Mouse (Mus musculus) forebrain, embryonic 14.5 days (tissue): ENCODE data around the gene Mindy4. TPM values are rescaled to one million over a fixed set of nuclear protein-coding genes. Genes with fewer than 3 reads are reported as not detected.
"Not testable (repeated sequence)": the region's sequence is repeated elsewhere in the genome, so short reads cannot be mapped to it uniquely, and the experiment has no call there.

Experiments used
- ATAC-seq: fragments of 200-750 bp; cut with Nextera tagmentation; 2 replicates; pipeline ENCODE4 v1.8.0; 2017; ENCODE audit warnings: mild to moderate bottlenecking, moderate library complexity
- DNase-seq: peaks from one replicate; pipeline ENCODE4 v3.0.0-alpha.2; 2015; ENCODE audit warnings: low spot score
- H3K27ac ChIP-seq: fragments of 300-500 bp; sonication (generic); 2 replicates; pipeline ENCODE4 v1.5.1; 2014; ENCODE audit warnings: low read depth, mild to moderate bottlenecking, control low read depth, low read length, moderate library complexity
- H3K27me3 ChIP-seq: fragments of 300-500 bp; sonication (generic); replicated peaks from 2 replicates; pipeline ENCODE4 v1.6.1; 2014; ENCODE audit warnings: low read length, control low read depth, mixed read lengths; ENCODE audit not compliant: control insufficient read depth, insufficient read depth
- H3K36me3 ChIP-seq: fragments of 300-500 bp; sonication (generic); 2 replicates; pipeline ENCODE4 v1.6.1; 2014; ENCODE audit warnings: low read length, control low read depth; ENCODE audit not compliant: control insufficient read depth, insufficient read depth
- H3K4me1 ChIP-seq: fragments of 300-500 bp; sonication (generic); 2 replicates; pipeline ENCODE4 v1.6.1; 2014; ENCODE audit warnings: antibody characterized with exemption, low read length, control low read depth; ENCODE audit not compliant: control insufficient read depth, insufficient read depth
- H3K4me2 ChIP-seq: fragments of 300-500 bp; sonication (generic); 2 replicates; pipeline ENCODE4 v1.6.1; 2014; ENCODE audit warnings: mild to moderate bottlenecking, control low read depth, low read length
- H3K4me3 ChIP-seq: fragments of 300-500 bp; sonication (generic); 2 replicates; pipeline ENCODE4 v1.5.1; 2014; ENCODE audit warnings: low read depth, low read length, control low read depth
- H3K9ac ChIP-seq: fragments of 300-500 bp; sonication (generic); 2 replicates; pipeline ENCODE4 v1.6.1; 2014; ENCODE audit warnings: mild to moderate bottlenecking, low read length, control low read depth, moderate library complexity
- H3K9me3 ChIP-seq: fragments of 300-500 bp; sonication (generic); replicated peaks from 2 replicates; pipeline ENCODE4 v1.6.1; 2016; ENCODE audit warnings: low read length, control low read depth, mixed read lengths; ENCODE audit not compliant: control insufficient read depth
- WGBS: fragments of 180-500 bp; shearing (Covaris S2); extraction: QIAGEN DNeasy Blood & Tissue Kit; methylation state at CpG from one replicate; pipeline ENCODE4 v1.1.7; 2014; 5-methylcytosine and 5-hydroxymethylcytosine counted together
- polyA plus RNA-seq: library from polyadenylated mRNA; unstranded; fragments of >200 nt; fragmentation: Nextera tagmentation; extraction: Ambion mirVana; gene quantifications from 2 replicates; pipeline ENCODE4 v1.2.1, GENCODE M21; 2014

Mindy4 gene
- polyA plus RNA-seq, 1 experiment from 2014 or later: 18.6 TPM

GRCm38 (mm10) chr6:55173941-55174349 is 29.2 kb upstream of the Mindy4 start:
- Histone ChIP-seq H3K36me3 (no peaks in the 10 kb centered on the region), H3K4me3 (no peak overlapping the region), H3K27me3 (no peaks in the 10 kb centered on the region), H3K4me2 (no peak overlapping the region), H3K9me3 (no peaks in the 10 kb centered on the region), H3K9ac (no peak overlapping the region), H3K27ac (no peak overlapping the region), H3K4me1 (no peaks in the 10 kb centered on the region)
- no peak for ATAC-seq
- 7% methylated on average over 3 of the region's 3 CpGs for WGBS
- no peak for DNase-seq

DNA sequence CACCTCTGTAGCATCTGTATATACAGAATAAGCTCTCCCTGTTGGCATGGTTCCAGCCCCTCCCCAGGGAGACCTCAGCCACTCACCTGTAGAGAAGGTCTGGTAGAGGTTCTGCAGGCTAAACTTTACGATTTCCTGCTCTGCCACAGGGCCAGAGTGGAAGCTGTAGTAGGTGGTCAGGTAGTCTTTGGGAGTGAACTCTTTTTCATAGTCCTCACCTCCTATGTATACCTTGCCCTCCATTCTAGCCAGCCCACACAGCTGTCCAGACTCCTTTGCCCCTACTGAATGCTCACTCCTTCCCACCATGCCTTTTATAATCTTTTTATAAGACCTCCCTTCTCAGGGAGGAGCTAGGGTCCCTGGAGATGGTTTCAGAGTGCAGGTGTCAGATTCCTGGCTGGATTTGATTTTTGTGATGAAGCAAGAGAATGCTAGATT is 28.4 kb upstream of the Mindy4 start, which contains the start of gene Inmt:
Gene Inmt, minus strand, starts transcription at position 303 of the 441 bp plus-strand sequence.
- Histone ChIP-seq H3K9ac (no peak within 1 kb of the TSS), H3K4me2 (no peak within 1 kb of the TSS), H3K36me3 (no peaks in the 10 kb centered on the region), H3K9me3 (no peaks in the 10 kb centered on the region), H3K27me3 (no peaks in the 10 kb centered on the region), H3K4me1 (no peaks in the 10 kb centered on the region), H3K4me3 (no peak within 1 kb of the TSS), H3K27ac (no peak within 1 kb of the TSS)
- DNase-seq: no peak
- no peak for ATAC-seq
- WGBS: 78% methylated on average over 1 of the region's 1 CpGs

- WGBS: 44% methylated on average over 2 of the region's 2 CpGs
- no peak for ATAC-seq
These were observed 27.7 kb upstream of the Mindy4 start for GRCm38 (mm10) chr6:55175456-55175855.

DNA sequence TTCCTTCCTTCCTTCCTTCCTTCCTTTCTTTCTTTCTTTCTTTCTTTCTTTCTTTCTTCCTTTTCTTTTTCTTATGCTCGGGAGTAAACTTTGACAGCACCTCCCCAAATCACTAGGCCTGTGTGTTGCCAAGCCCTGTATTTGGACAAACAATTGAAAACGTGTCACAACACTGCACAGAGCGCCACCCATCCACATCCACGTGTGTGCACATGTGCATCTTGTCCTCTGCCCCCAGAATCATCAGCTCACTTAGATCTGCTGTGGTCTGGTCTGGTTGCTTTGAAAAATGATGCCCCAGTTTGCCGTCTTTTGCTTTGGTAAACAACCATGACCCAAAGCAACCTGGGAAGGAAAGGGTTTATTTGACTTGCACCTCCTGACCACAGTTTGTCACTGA is 27.3 kb upstream of the Mindy4 start:
- ATAC-seq (no peak), DNase-seq (no peak)
- Histone ChIP-seq H3K4me2 (no peak overlapping the region), H3K27ac (no peak overlapping the region), H3K4me3 (no peak overlapping the region), H3K36me3 (no peaks in the 10 kb centered on the region), H3K9ac (no peak overlapping the region), H3K4me1 (no peaks in the 10 kb centered on the region), H3K27me3 (no peaks in the 10 kb centered on the region), H3K9me3 (no peaks in the 10 kb centered on the region)
- WGBS: 50% methylated on average over 5 of the region's 5 CpGs

More at GRCm38 (mm10) chr6:55175456-55175855, 27.7 kb upstream of the Mindy4 start:
- Histone ChIP-seq H3K9me3 (no peaks in the 10 kb centered on the region), H3K4me3 (no peak overlapping the region), H3K4me1 (no peaks in the 10 kb centered on the region), H3K9ac (no peak overlapping the region), H3K27me3 (no peaks in the 10 kb centered on the region), H3K4me2 (no peak overlapping the region), H3K36me3 (no peaks in the 10 kb centered on the region), H3K27ac (no peak overlapping the region)
- no peak for DNase-seq

GRCm38 (mm10) chr6:55177060-55177732 is 26.0 kb upstream of the Mindy4 start:
- 58% methylated on average over 12 of the region's 12 CpGs for WGBS
- Histone ChIP-seq H3K27ac (no peak overlapping the region), H3K9me3 (no peaks in the 10 kb centered on the region), H3K4me1 (no peaks in the 10 kb centered on the region), H3K36me3 (no peaks in the 10 kb centered on the region), H3K4me3 (no peak overlapping the region), H3K4me2 (no peak overlapping the region), H3K27me3 (no peaks in the 10 kb centered on the region), H3K9ac (no peak overlapping the region)
- ATAC-seq (no peak), DNase-seq (no peak)

DNA sequence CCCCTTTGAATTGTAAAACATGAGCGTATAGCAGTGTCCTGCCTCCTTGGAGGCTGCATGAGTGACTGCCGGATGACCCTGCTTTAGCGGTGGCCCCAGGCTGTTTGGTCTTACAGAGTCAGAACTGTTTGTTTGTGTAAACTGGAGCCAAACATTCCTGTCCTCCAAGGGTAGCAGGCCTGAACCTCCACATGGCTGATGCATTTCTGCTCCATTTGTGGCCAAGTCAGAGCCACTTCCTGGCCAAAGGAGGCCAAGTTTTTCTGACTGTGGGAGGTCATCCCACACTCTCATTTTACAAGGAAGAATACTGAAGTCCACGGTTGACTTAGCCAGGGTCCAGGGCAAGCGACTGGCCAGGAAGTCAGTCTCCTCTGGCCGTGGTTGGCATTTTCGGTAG is 23.6 kb upstream of the Mindy4 start:
- H3K27me3 ChIP-seq: no peaks in the 10 kb centered on the region
- no peaks in the 10 kb centered on the region for H3K4me1 ChIP-seq
- no peak overlapping the region for H3K4me2 ChIP-seq
- no peak for DNase-seq
- H3K4me3 ChIP-seq: no peak overlapping the region
- no peak overlapping the region for H3K9ac ChIP-seq
- H3K27ac ChIP-seq: no peak overlapping the region
- H3K9me3 ChIP-seq: no peaks in the 10 kb centered on the region
- H3K36me3 ChIP-seq: no peaks in the 10 kb centered on the region
- WGBS: 87% methylated on average over 7 of the region's 7 CpGs
- no peak for ATAC-seq

GRCm38 (mm10) chr6:55182655-55183430 is 20.3 kb upstream of the Mindy4 start:
- Histone ChIP-seq H3K27me3 (no peaks in the 10 kb centered on the region), H3K36me3 (no peaks in the 10 kb centered on the region), H3K9ac (no peak overlapping the region), H3K4me2 (no peak overlapping the region), H3K4me1 (no peaks in the 10 kb centered on the region), H3K9me3 (no peaks in the 10 kb centered on the region), H3K4me3 (no peak overlapping the region), H3K27ac (no peak overlapping the region)
- ATAC-seq (no peak), DNase-seq (no peak)
- WGBS: 89% methylated on average over 1 of the region's 1 CpGs

DNA sequence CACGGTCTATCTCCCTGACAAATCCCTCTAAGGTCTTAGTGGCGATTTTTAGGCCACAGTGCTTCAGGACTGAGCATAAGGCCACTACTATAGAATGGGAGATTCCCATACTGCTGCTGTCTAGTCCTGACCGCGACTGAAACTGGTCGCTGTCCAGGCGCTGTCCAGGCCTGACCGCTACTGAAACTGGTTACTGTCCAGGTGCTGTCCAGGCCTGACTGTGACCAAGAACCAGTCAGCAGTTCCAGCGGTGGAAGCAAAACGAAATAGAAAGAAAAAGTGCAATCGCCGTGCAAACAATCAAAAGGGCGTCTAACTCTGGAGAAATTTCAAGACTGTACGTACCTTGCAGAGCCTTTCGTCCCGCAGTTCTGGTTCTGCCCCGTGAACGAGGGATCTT is 15.4 kb upstream of the Mindy4 start:
- not testable (repeated sequence) for H3K4me2 ChIP-seq, H3K27ac ChIP-seq, ATAC-seq

GRCm38 (mm10) chr6:55189406-55189805 is 13.8 kb upstream of the Mindy4 start:
- ATAC-seq (no peak), DNase-seq (no peak)
- Histone ChIP-seq H3K27me3 (no peaks in the 10 kb centered on the region), H3K9ac (no peak overlapping the region), H3K9me3 (no peaks in the 10 kb centered on the region), H3K27ac (no peak overlapping the region), H3K4me1 (no peaks in the 10 kb centered on the region), H3K4me2 (no peak overlapping the region), H3K36me3 (no peaks in the 10 kb centered on the region), H3K4me3 (no peak overlapping the region)

More for the DNA sequence above, 15.4 kb upstream of the Mindy4 start:
- not testable (repeated sequence) for H3K4me3 ChIP-seq, H3K9ac ChIP-seq, H3K36me3 ChIP-seq, H3K9me3 ChIP-seq, H3K27me3 ChIP-seq, H3K4me1 ChIP-seq, DNase-seq
- WGBS: 97% methylated on average over 17 of the region's 17 CpGs
